Comparison of ENCODE assay signal across 11 mouse cellular contexts in the genomic region with DNA sequence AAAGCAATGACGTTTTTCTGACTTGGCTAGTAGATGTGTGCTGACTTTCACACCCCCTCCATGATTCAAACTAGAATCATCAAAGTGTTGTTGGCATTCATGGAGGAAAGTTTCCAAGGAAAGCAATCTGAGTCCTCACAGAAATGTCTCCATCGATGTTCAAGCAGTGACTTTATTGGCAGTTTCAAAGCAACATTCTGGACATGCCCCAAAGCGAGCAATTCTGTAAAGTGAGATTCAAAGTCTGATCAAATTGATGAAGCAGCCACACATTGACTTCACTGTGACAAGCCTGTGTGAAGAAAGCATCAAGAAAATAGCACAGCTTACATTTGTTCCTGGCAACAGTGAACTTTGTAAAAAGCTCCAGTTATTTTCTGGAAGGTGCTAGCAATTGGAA.
"Had no signal": no experiment of that assay in that cellular context is flagged by ENCODE, and none has a peak within 500 bp of the region (broad histone marks: within the 10 kb centered on the region; RNA-seq: fewer than 3 reads in every experiment).

No protein-coding gene starts in this region.

- H3K27me3 ChIP-seq: kidney, embryonic 15.5 days; limb, embryonic 15.5 days; liver, embryonic 12.5 days; lung, embryonic 15.5 days; midbrain, embryonic 12.5 days had no signal

- H3K4me3 ChIP-seq: kidney, embryonic 15.5 days; left cerebral cortex, adult 2 months; limb, embryonic 15.5 days; liver, embryonic 12.5 days; lung, embryonic 15.5 days; midbrain, embryonic 12.5 days had no signal

- H3K36me3 ChIP-seq: kidney, embryonic 15.5 days; limb, embryonic 15.5 days; liver, embryonic 12.5 days; lung, embryonic 15.5 days; midbrain, embryonic 12.5 days had no signal

- H3K4me1 ChIP-seq: kidney, embryonic 15.5 days; limb, embryonic 15.5 days; liver, embryonic 12.5 days; lung, embryonic 15.5 days; midbrain, embryonic 12.5 days had no signal

- H3K27ac ChIP-seq: kidney, embryonic 15.5 days; left cerebral cortex, adult 2 months; limb, embryonic 15.5 days; liver, embryonic 12.5 days; lung, embryonic 15.5 days; midbrain, embryonic 12.5 days had no signal

- H3K9ac ChIP-seq: kidney, embryonic 15.5 days; limb, embryonic 15.5 days; liver, embryonic 12.5 days; lung, embryonic 15.5 days; midbrain, embryonic 12.5 days had no signal

- H3K9me3 ChIP-seq: kidney, embryonic 15.5 days; limb, embryonic 15.5 days; liver, embryonic 12.5 days; lung, embryonic 15.5 days; midbrain, embryonic 12.5 days had no signal

- H3K4me2 ChIP-seq: kidney, embryonic 15.5 days; limb, embryonic 15.5 days; liver, embryonic 12.5 days; lung, embryonic 15.5 days; midbrain, embryonic 12.5 days had no signal

- DNase-seq: kidney, adult 2 months; kidney, postnatal 14 days; lung, postnatal 14 days; thymus, postnatal 4 days had no signal

- ATAC-seq: liver, embryonic 12.5 days; midbrain, embryonic 16.5 days had no signal
